Comparison of ENCODE assay signal across 13 mouse cellular contexts in the genomic region with DNA sequence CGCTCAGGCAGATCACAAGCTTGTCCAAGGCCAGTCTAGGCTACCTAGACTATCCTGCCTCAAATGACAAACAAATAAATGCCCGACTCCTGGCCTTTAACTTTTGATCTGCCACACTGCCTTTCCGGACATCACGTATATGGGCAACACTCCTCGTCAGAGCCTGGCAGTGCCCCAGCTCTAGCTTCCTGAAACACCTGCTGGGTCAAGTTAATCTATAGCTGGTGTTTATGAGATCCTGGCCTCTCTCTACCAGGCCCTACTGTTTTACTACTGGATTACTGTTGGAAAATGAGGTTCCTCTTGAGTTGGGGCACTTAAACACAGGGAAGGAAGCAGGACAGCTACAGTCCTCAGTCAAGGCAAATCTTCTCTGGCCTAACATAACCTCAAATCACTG.
"Had no signal": no experiment of that assay in that cellular context is flagged by ENCODE, and none has a peak within 500 bp of the region (broad histone marks: within the 10 kb centered on the region; RNA-seq: fewer than 3 reads in every experiment).

No protein-coding gene starts in this region.

- H3K4me3 ChIP-seq: left cerebral cortex, adult 2 months; liver, embryonic 13.5 days had no signal

- H3K27me3 ChIP-seq: liver, embryonic 13.5 days had no signal

- H3K4me2 ChIP-seq: liver, embryonic 13.5 days had no signal

- H3K9me3 ChIP-seq: liver, embryonic 13.5 days had no signal

- DNase-seq: kidney, adult 2 months; layer of hippocampus, postnatal 36 days; liver, embryonic 13.5 days; lung, adult 2 months; midbrain, embryonic 14.5 days; retina, postnatal 1 day; right cerebral cortex, postnatal 25 days; thymus, adult 18-20 months; thymus, postnatal 36 days had no signal

- H3K9ac ChIP-seq: liver, embryonic 13.5 days had no signal

- H3K27ac ChIP-seq: hindbrain, postnatal 0 days; left cerebral cortex, adult 2 months; liver, embryonic 13.5 days; macrophage had no signal

- ATAC-seq: hindbrain, postnatal 0 days; inflammation-experienced regulatory T-cells, adult 6 months had no signal

- H3K4me1 ChIP-seq: liver, embryonic 13.5 days had no signal

- H3K36me3 ChIP-seq: liver, embryonic 13.5 days had no signal
